Mouse (Mus musculus) MEL (cell line): ENCODE data around the gene Myd88.

Experiments used
- CHD2 ChIP-seq: IDR thresholded peaks from 2 replicates; pipeline ENCODE4 v1.6.1; 2011; ENCODE audit warnings: low read length, improper control_type of control experiment
- CTCF ChIP-seq, 3 experiments: IDR thresholded peaks in 2 of 3; conservative IDR thresholded peaks in 1 of 3; 2 replicates each; pipeline ENCODE4 v1.5.1; 2011 to 2012; ENCODE audit warnings: low read length in 3 of 3, low read depth in 2 of 3, mild to moderate bottlenecking in 2 of 3, improper control_type of control experiment in 1 of 3, inconsistent platforms in 1 of 3, mixed read lengths in 1 of 3, moderate library complexity in 1 of 3; ENCODE audit not compliant: control insufficient read depth in 1 of 3, insufficient read depth in 1 of 3, poor library complexity in 1 of 3, severe bottlenecking in 1 of 3
- ELF1 ChIP-seq: IDR thresholded peaks from 2 replicates; pipeline ENCODE4 v1.6.1; 2014; ENCODE audit warnings: low read depth, mild to moderate bottlenecking, inconsistent platforms, low read length, improper control_type of control experiment, moderate library complexity
- EP300 ChIP-seq, 2 experiments: IDR thresholded peaks; 2 replicates each; pipeline ENCODE4 v1.6.1; 2011; ENCODE audit warnings: improper control_type of control experiment in 2 of 2, low read length in 2 of 2, low read depth in 1 of 2, mild to moderate bottlenecking in 1 of 2
- GATA1 ChIP-seq: IDR thresholded peaks from 2 replicates; pipeline ENCODE4 v1.6.1; 2011; ENCODE audit warnings: low read depth, low read length, improper control_type of control experiment
- MAX ChIP-seq: IDR thresholded peaks from 2 replicates; pipeline ENCODE4 v1.6.1; 2011; ENCODE audit warnings: low read length, improper control_type of control experiment
- POLR2A ChIP-seq, 2 experiments: IDR thresholded peaks; 2 replicates each; pipeline ENCODE4 v1.6.1; 2011 to 2012; ENCODE audit warnings: low read length in 2 of 2, mild to moderate bottlenecking in 2 of 2, control low read depth in 1 of 2, improper control_type of control experiment in 1 of 2, low read depth in 1 of 2, moderate library complexity in 1 of 2; ENCODE audit not compliant: control insufficient read depth in 1 of 2, insufficient read depth in 1 of 2, poor library complexity in 1 of 2
- POLR2AphosphoS5 ChIP-seq: IDR thresholded peaks from 2 replicates; pipeline ENCODE4 v1.6.1; 2012; ENCODE audit warnings: low read depth, borderline replicate concordance, mild to moderate bottlenecking, inconsistent platforms, low read length, moderate library complexity, mixed read lengths
- RAD21 ChIP-seq: IDR thresholded peaks from 2 replicates; pipeline ENCODE4 v1.6.1; 2011; ENCODE audit warnings: mild to moderate bottlenecking, low read depth, low read length, improper control_type of control experiment
- TCF12 ChIP-seq: IDR thresholded peaks from 2 replicates; pipeline ENCODE4 v1.6.1; 2014; ENCODE audit warnings: low read depth, mild to moderate bottlenecking, inconsistent platforms, low read length, improper control_type of control experiment, moderate library complexity

DNA sequence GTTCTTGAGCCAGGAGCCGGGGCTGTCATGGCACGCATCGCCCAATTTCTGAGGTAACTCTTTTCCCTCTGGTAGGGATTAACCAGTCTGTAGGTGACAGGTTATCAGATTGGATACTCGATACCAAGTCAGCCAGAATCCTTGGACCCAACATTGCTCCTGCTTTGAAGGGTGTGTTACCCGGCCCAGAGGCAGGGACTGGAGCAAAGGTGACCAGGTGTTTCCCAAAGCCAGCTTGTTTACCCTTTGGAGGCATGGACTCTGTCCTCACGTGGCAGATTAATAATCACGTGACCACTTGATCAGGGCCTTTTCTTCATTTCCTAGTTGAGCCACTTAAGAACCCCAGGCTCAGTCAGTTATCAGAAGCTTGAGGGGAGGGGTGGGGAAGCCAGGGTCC is 1.5 kb upstream of the Myd88 start:
- no peak for TF ChIP-seq CTCF (IDR thresholded peaks at IDR 0.05 in 2 of 3, conservative IDR thresholded peaks at IDR 0.05 in 1 of 3; ENCODE audit: control insufficient read depth in 1 of 3, insufficient read depth in 1 of 3, low read depth in 2 of 3, low read length in 3 of 3, poor library complexity in 1 of 3, severe bottlenecking in 1 of 3)
- TF ChIP-seq POLR2A (IDR thresholded peaks at IDR 0.05; ENCODE audit: control insufficient read depth in 1 of 2, insufficient read depth in 1 of 2, low read depth in 1 of 2, low read length in 2 of 2, poor library complexity in 1 of 2): no peak
- TF ChIP-seq EP300 (IDR thresholded peaks at IDR 0.05; ENCODE audit: low read depth in 1 of 2, low read length in 2 of 2): no peak
- TF ChIP-seq TCF12: no peak
- no peak for TF ChIP-seq ELF1
- no peak for TF ChIP-seq POLR2AphosphoS5
- no peak for TF ChIP-seq RAD21
- no peak for TF ChIP-seq MAX
- TF ChIP-seq GATA1: no peak
- TF ChIP-seq CHD2: no peak
